Mouse (Mus musculus): ENCODE results near the gene Zmynd15. TPM values are rescaled to one million over a fixed set of nuclear protein-coding genes. Genes with fewer than 3 reads are reported as not detected.

Zmynd15 gene
- polyA plus RNA-seq, 1 experiment from 2014 or later: 0.31 TPM

Small RNA genes lying within 50 kb of the gene (microRNA-seq; reads per million reads assigned to microRNA genes)
- not detected for gene Mir7115

Other genes starting within 250 kb of the Zmynd15 start
- 3.0 and 4.0 TPM in 2 replicates for gene Slc16a11, start 246.7 kb upstream of the Zmynd15 start, polyA plus RNA-seq (2014; fragmentation: Nextera tagmentation; extraction: Ambion mirVana)
- 10.4 and 13.2 TPM in 2 replicates for gene Slc16a13, start 238.4 kb upstream of the Zmynd15 start, polyA plus RNA-seq (2014; fragmentation: Nextera tagmentation; extraction: Ambion mirVana)
- gene Bcl6b, start 229.6 kb upstream of the Zmynd15 start, polyA plus RNA-seq (2014; fragmentation: Nextera tagmentation; extraction: Ambion mirVana): 1.8 and 5.7 TPM in 2 replicates
- 160 and 161 TPM in 2 replicates for gene 0610010K14Rik, start 221.5 kb upstream of the Zmynd15 start, polyA plus RNA-seq (2014; fragmentation: Nextera tagmentation; extraction: Ambion mirVana)
- gene Gm21988, start 219.6 kb upstream of the Zmynd15 start, polyA plus RNA-seq (2014; fragmentation: Nextera tagmentation; extraction: Ambion mirVana): 12.7 and 13.3 TPM in 2 replicates
- 389 and 413 TPM in 2 replicates for gene Rnasek, start 219.6 kb upstream of the Zmynd15 start, polyA plus RNA-seq (2014; fragmentation: Nextera tagmentation; extraction: Ambion mirVana)
- 0.08 and 2.1 TPM in 2 replicates for gene Alox12, start 204.1 kb upstream of the Zmynd15 start, polyA plus RNA-seq (2014; fragmentation: Nextera tagmentation; extraction: Ambion mirVana)
- gene Alox12e, start 136.8 kb upstream of the Zmynd15 start, polyA plus RNA-seq (2014; fragmentation: Nextera tagmentation; extraction: Ambion mirVana): not detected in 2 replicates
- gene Alox15, start 107.4 kb upstream of the Zmynd15 start, polyA plus RNA-seq (2014; fragmentation: Nextera tagmentation; extraction: Ambion mirVana): not detected in 2 replicates
- 29.3 and 32.1 TPM in 2 replicates for gene Pelp1, start 49.4 kb upstream of the Zmynd15 start, polyA plus RNA-seq (2014; fragmentation: Nextera tagmentation; extraction: Ambion mirVana)
- 44.1 and 54.5 TPM in 2 replicates for gene Arrb2, start 26.8 kb upstream of the Zmynd15 start, polyA plus RNA-seq (2014; fragmentation: Nextera tagmentation; extraction: Ambion mirVana)
- gene Med11, start 7.5 kb upstream of the Zmynd15 start, polyA plus RNA-seq (2014; fragmentation: Nextera tagmentation; extraction: Ambion mirVana): 41.4 and 46.6 TPM in 2 replicates
- gene Cxcl16, start 551 bp downstream of the Zmynd15 start, polyA plus RNA-seq (2014; fragmentation: Nextera tagmentation; extraction: Ambion mirVana): 1.2 and 14.6 TPM in 2 replicates
- 1.8 and 3.7 TPM in 2 replicates for gene Tm4sf5, start 45.8 kb downstream of the Zmynd15 start, polyA plus RNA-seq (2014; fragmentation: Nextera tagmentation; extraction: Ambion mirVana)
- not detected in 2 replicates for gene Vmo1, start 55.2 kb downstream of the Zmynd15 start, polyA plus RNA-seq (2014; fragmentation: Nextera tagmentation; extraction: Ambion mirVana)
- gene Gltpd2, start 59.8 kb downstream of the Zmynd15 start, polyA plus RNA-seq (2014; fragmentation: Nextera tagmentation; extraction: Ambion mirVana): 0.27 TPM in 1 of 2 replicates, not detected in the other
- gene Psmb6, start 65.9 kb downstream of the Zmynd15 start, polyA plus RNA-seq (2014; fragmentation: Nextera tagmentation; extraction: Ambion mirVana): 743 and 801 TPM in 2 replicates
- gene Gm40193, start 73.5 kb downstream of the Zmynd15 start, polyA plus RNA-seq (2014; fragmentation: Nextera tagmentation; extraction: Ambion mirVana): not detected in 2 replicates
- gene Pld2, start 80.6 kb downstream of the Zmynd15 start, polyA plus RNA-seq (2014; fragmentation: Nextera tagmentation; extraction: Ambion mirVana): 13.7 and 16.6 TPM in 2 replicates
- gene Mink1, start 103.4 kb downstream of the Zmynd15 start, polyA plus RNA-seq (2014; fragmentation: Nextera tagmentation; extraction: Ambion mirVana): 20.2 and 22.0 TPM in 2 replicates
- not detected in 2 replicates for gene 4930544D05Rik, start 156.4 kb downstream of the Zmynd15 start, polyA plus RNA-seq (2014; fragmentation: Nextera tagmentation; extraction: Ambion mirVana)
- gene Chrne, start 159.8 kb downstream of the Zmynd15 start, polyA plus RNA-seq (2014; fragmentation: Nextera tagmentation; extraction: Ambion mirVana): 0.22 TPM in 1 of 2 replicates, not detected in the other
- gene Gp1ba, start 179.7 kb downstream of the Zmynd15 start, polyA plus RNA-seq (2014; fragmentation: Nextera tagmentation; extraction: Ambion mirVana): 0.27 and 0.31 TPM in 2 replicates
- 98.6 and 110 TPM in 2 replicates for gene Rnf167, start 187.8 kb downstream of the Zmynd15 start, polyA plus RNA-seq (2014; fragmentation: Nextera tagmentation; extraction: Ambion mirVana)
- gene Slc25a11, start 188.0 kb downstream of the Zmynd15 start, polyA plus RNA-seq (2014; fragmentation: Nextera tagmentation; extraction: Ambion mirVana): 156 and 172 TPM in 2 replicates
- 578 and 686 TPM in 2 replicates for gene Pfn1, start 195.2 kb downstream of the Zmynd15 start, polyA plus RNA-seq (2014; fragmentation: Nextera tagmentation; extraction: Ambion mirVana)
- 8.3 and 10.1 TPM in 2 replicates for gene Eno3, start 197.8 kb downstream of the Zmynd15 start, polyA plus RNA-seq (2014; fragmentation: Nextera tagmentation; extraction: Ambion mirVana)
- 136 and 151 TPM in 2 replicates for gene Spag7, start 210.0 kb downstream of the Zmynd15 start, polyA plus RNA-seq (2014; fragmentation: Nextera tagmentation; extraction: Ambion mirVana)
- 24.9 and 29.0 TPM in 2 replicates for gene Camta2, start 228.7 kb downstream of the Zmynd15 start, polyA plus RNA-seq (2014; fragmentation: Nextera tagmentation; extraction: Ambion mirVana)
- gene Inca1, start 240.7 kb downstream of the Zmynd15 start, polyA plus RNA-seq (2014; fragmentation: Nextera tagmentation; extraction: Ambion mirVana): 1.4 and 1.5 TPM in 2 replicates
- 3.1 and 3.2 TPM in 2 replicates for gene Kif1c, start 241.1 kb downstream of the Zmynd15 start, polyA plus RNA-seq (2014; fragmentation: Nextera tagmentation; extraction: Ambion mirVana)

All from neural tube, embryonic 14.5 days (tissue).